Mouse (Mus musculus): ENCODE data around the gene 1700020L24Rik. TPM values are rescaled to one million over a fixed set of nuclear protein-coding genes. Genes with fewer than 3 reads are reported as not detected.

The 1700020L24Rik gene
- polyA plus RNA-seq, 1 experiment from 2014 or later: 0.68 TPM

DNA sequence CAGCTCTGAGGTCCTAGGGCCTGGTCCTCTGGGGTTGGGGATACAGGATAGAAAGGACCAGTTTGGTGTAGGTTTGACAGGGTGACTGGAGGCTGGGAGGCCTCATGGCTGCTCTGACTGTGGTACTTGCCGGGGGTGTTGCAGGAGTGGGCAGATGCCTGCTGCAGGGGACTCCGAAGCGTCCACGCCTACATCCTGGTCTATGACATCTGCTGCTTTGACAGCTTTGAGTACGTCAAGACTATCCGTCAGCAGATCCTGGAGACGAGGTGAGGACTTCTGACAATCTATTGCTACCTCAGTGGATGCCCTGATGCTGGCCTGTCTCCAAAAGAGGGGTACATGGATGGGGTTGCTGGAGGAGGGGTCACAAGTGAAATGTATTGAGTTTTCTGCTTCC is 19.8 kb upstream of the 1700020L24Rik start:
- H3K27me3 ChIP-seq (ENCODE audit: control insufficient read depth, insufficient read depth, low read length): no peaks in the 10 kb centered on the region
- WGBS: 88% methylated on average over 7 of the region's 7 CpGs

DNA sequence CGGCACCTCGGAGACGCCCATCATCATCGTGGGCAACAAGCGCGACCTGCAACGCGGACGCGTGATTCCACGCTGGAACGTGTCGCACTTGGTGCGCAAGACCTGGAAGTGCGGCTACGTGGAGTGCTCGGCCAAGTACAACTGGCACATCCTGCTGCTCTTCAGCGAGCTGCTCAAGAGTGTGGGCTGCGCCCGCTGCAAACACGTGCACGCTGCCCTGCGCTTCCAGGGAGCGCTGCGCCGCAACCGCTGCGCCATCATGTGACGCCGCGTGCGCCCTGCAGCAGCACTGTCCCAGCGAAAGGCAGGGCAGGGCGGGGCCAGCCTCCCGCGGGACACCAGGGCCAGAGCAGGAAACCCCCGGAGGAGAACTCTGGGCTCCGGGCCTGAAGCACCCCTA is 18.9 kb upstream of the 1700020L24Rik start:
- Histone ChIP-seq H3K36me3 (ENCODE audit: control insufficient read depth, insufficient read depth, low read length) (no peaks in the 10 kb centered on the region), H3K9me3 (ENCODE audit: control insufficient read depth, low read length) (no peaks in the 10 kb centered on the region), H3K9ac (ENCODE audit: low read length) (no peak overlapping the region), H3K27me3 (ENCODE audit: control insufficient read depth, insufficient read depth, low read length) (no peaks in the 10 kb centered on the region), H3K27ac (replicated peaks) (no peak overlapping the region), H3K4me1 (replicated peaks; ENCODE audit: control insufficient read depth, insufficient read depth) (no peaks in the 10 kb centered on the region), H3K4me2 (replicated peaks; ENCODE audit: low read depth) (no peak overlapping the region), H3K4me3 (ENCODE audit: low read depth, low read length) (no peak overlapping the region)
- TF ChIP-seq CTCF (IDR thresholded peaks at IDR 0.05; ENCODE audit: low read depth) (peak; percentile 33; the same call in 1 of the 2 replicates), EP300 (optimal IDR thresholded peaks at IDR 0.05) (no peak)
- ATAC-seq (ENCODE audit: low FRiP score, low TSS enrichment): peak; percentile 31
- DNase-seq (ENCODE audit: low spot score): peak; percentile 34
- 10% methylated on average over 34 of the region's 38 CpGs for WGBS

More for the DNA sequence above, 19.8 kb upstream of the 1700020L24Rik start:
- H3K9me3 ChIP-seq (ENCODE audit: control insufficient read depth, low read length): no peaks in the 10 kb centered on the region
- DNase-seq (ENCODE audit: low spot score): no peak
- H3K9ac ChIP-seq (ENCODE audit: low read length): no peak overlapping the region
- ATAC-seq (ENCODE audit: low FRiP score, low TSS enrichment): no peak
- no peak overlapping the region for H3K4me2 ChIP-seq (replicated peaks; ENCODE audit: low read depth)
- TF ChIP-seq CTCF (IDR thresholded peaks at IDR 0.05; ENCODE audit: low read depth): no peak
- no peak for TF ChIP-seq EP300 (optimal IDR thresholded peaks at IDR 0.05)
- no peak overlapping the region for H3K27ac ChIP-seq (replicated peaks)
- no peaks in the 10 kb centered on the region for H3K36me3 ChIP-seq (ENCODE audit: control insufficient read depth, insufficient read depth, low read length)
- no peaks in the 10 kb centered on the region for H3K4me1 ChIP-seq (replicated peaks; ENCODE audit: control insufficient read depth, insufficient read depth)
- H3K4me3 ChIP-seq (ENCODE audit: low read depth, low read length): no peak overlapping the region

DNA sequence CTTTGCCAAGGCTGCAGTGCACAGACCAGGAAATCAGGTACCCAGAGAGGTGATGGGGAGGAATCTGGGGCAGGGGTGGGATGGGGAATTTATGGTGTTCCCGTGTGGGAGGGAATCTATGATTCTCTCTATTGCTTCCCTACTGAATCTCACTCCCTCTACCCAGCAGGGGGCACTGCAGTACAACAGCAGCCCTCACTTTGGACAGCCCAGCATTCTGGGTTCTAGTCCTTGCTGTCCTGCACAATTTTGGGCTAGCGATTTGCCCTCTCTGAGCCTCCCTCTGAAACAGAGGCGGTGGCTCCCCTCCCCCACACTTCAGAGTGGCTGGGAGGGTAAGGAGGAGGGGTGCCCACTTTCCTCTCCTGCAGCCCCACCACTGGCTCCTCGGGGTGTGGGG is 17.1 kb upstream of the 1700020L24Rik start:
- no peaks in the 10 kb centered on the region for H3K36me3 ChIP-seq (ENCODE audit: control insufficient read depth, insufficient read depth, low read length)
- no peaks in the 10 kb centered on the region for H3K9me3 ChIP-seq (ENCODE audit: control insufficient read depth, low read length)
- TF ChIP-seq EP300 (optimal IDR thresholded peaks at IDR 0.05) (no peak), CTCF (IDR thresholded peaks at IDR 0.05; ENCODE audit: low read depth) (peak; percentile 51)
- H3K4me1 ChIP-seq (replicated peaks; ENCODE audit: control insufficient read depth, insufficient read depth): no peaks in the 10 kb centered on the region
- WGBS: 54% methylated on average over 4 of the region's 4 CpGs
- H3K4me2 ChIP-seq (replicated peaks; ENCODE audit: low read depth): no peak overlapping the region
- H3K4me3 ChIP-seq (ENCODE audit: low read depth, low read length): no peak overlapping the region
- ATAC-seq (ENCODE audit: low FRiP score, low TSS enrichment) (no peak), DNase-seq (ENCODE audit: low spot score) (no peak)
- H3K9ac ChIP-seq (ENCODE audit: low read length): no peak overlapping the region
- no peak overlapping the region for H3K27ac ChIP-seq (replicated peaks)
- H3K27me3 ChIP-seq (ENCODE audit: control insufficient read depth, insufficient read depth, low read length): no peaks in the 10 kb centered on the region

DNA sequence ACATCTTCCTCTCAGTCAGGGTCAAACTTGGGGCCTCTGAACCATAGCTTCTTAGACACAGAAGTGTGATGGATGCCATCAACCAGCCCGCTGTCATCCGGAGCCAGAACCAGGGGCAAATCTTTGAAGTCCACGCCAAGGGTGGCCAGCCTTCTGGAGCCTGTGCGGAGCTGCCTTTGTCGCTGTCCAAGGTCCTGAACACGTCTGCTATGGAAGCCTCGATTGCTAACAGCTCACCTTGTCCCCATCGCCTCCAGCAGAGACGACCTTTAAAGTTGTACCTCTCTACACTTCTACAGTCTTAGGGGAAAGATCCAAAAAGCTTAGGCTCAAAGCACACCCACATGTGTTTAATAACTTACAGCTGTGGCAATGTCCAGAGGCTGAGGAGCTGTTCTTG is 16.2 kb upstream of the 1700020L24Rik start:
- Histone ChIP-seq H3K9me3 (ENCODE audit: control insufficient read depth, low read length) (no peaks in the 10 kb centered on the region), H3K27ac (replicated peaks) (no peak overlapping the region), H3K4me3 (ENCODE audit: low read depth, low read length) (no peak overlapping the region), H3K4me1 (replicated peaks; ENCODE audit: control insufficient read depth, insufficient read depth) (no peaks in the 10 kb centered on the region), H3K9ac (ENCODE audit: low read length) (no peak overlapping the region), H3K36me3 (ENCODE audit: control insufficient read depth, insufficient read depth, low read length) (no peaks in the 10 kb centered on the region), H3K27me3 (ENCODE audit: control insufficient read depth, insufficient read depth, low read length) (no peaks in the 10 kb centered on the region), H3K4me2 (replicated peaks; ENCODE audit: low read depth) (no peak overlapping the region)
- TF ChIP-seq CTCF (IDR thresholded peaks at IDR 0.05; ENCODE audit: low read depth) (no peak), EP300 (optimal IDR thresholded peaks at IDR 0.05) (no peak)
- DNase-seq (ENCODE audit: low spot score) (peak; percentile 78), ATAC-seq (ENCODE audit: low FRiP score, low TSS enrichment) (no peak)
- under 1% methylated on average over 9 of the region's 9 CpGs for WGBS

DNA sequence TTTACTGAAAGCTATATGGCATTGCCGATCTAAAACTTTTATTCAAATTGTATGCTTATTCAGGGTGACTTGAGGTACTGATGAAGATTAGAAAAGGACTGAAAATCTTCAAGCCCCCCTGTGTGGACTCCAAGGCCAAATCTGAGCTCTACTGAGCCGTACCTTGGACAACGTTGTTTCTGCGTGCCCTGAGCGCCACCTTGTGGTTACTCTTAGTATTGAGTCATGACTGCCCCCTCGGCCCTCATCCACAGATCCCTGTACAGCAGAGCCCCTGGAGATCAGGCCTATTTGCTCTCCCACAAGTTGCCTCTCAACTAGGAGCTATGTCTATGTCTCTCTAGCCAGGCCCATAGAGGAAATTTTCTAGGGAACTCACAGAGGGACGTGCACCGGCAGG is 12.8 kb upstream of the 1700020L24Rik start:
- peak; percentile 95 for TF ChIP-seq CTCF (IDR thresholded peaks at IDR 0.05; ENCODE audit: low read depth)
- no peak for TF ChIP-seq EP300 (optimal IDR thresholded peaks at IDR 0.05)
- H3K27ac ChIP-seq (replicated peaks): no peak overlapping the region
- DNase-seq (ENCODE audit: low spot score): peak; percentile 69
- H3K4me1 ChIP-seq (replicated peaks; ENCODE audit: control insufficient read depth, insufficient read depth): no peaks in the 10 kb centered on the region
- no peak overlapping the region for H3K4me3 ChIP-seq (ENCODE audit: low read depth, low read length)
- ATAC-seq (ENCODE audit: low FRiP score, low TSS enrichment): no peak
- H3K9me3 ChIP-seq (ENCODE audit: control insufficient read depth, low read length): no peaks in the 10 kb centered on the region
- no peak overlapping the region for H3K4me2 ChIP-seq (replicated peaks; ENCODE audit: low read depth)
- H3K36me3 ChIP-seq (ENCODE audit: control insufficient read depth, insufficient read depth, low read length): no peaks in the 10 kb centered on the region
- H3K27me3 ChIP-seq (ENCODE audit: control insufficient read depth, insufficient read depth, low read length): no peaks in the 10 kb centered on the region
- 4% methylated on average over 8 of the region's 8 CpGs for WGBS
- no peak overlapping the region for H3K9ac ChIP-seq (ENCODE audit: low read length)

DNA sequence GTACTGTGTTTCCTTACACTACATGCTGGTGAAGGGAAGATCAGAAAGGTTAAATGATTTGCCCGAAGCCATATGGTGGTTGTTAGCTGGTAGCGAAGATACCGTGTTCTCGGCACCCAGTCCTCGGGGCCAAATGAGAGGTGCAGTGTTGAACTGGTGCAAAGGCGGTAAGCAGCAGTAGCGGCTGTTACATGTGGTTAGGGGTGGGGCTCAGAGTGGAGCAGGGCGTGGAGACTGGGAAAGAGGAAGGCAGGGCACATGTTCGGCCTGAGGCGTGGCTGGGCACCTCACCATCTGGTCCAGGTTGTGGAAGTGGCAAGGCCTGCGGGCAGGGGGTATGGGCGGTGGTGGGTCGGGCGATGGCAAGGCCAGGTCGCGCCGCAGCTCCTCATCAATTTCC is 10.5 kb upstream of the 1700020L24Rik start:
- ATAC-seq (ENCODE audit: low FRiP score, low TSS enrichment): peak; percentile 31; the same call in 1 of the 2 replicates
- Histone ChIP-seq H3K27me3 (ENCODE audit: control insufficient read depth, insufficient read depth, low read length) (no peaks in the 10 kb centered on the region), H3K27ac (replicated peaks) (no peak overlapping the region), H3K4me1 (replicated peaks; ENCODE audit: control insufficient read depth, insufficient read depth) (no peaks in the 10 kb centered on the region), H3K9me3 (ENCODE audit: control insufficient read depth, low read length) (no peaks in the 10 kb centered on the region), H3K4me2 (replicated peaks; ENCODE audit: low read depth) (no peak overlapping the region), H3K4me3 (ENCODE audit: low read depth, low read length) (no peak overlapping the region), H3K9ac (ENCODE audit: low read length) (no peak overlapping the region), H3K36me3 (ENCODE audit: control insufficient read depth, insufficient read depth, low read length) (no peaks in the 10 kb centered on the region)
- no peak for TF ChIP-seq CTCF (IDR thresholded peaks at IDR 0.05; ENCODE audit: low read depth)
- no peak for TF ChIP-seq EP300 (optimal IDR thresholded peaks at IDR 0.05)
- peak; percentile 55 for DNase-seq (ENCODE audit: low spot score)
- 29% methylated on average over 14 of the region's 17 CpGs for WGBS

Measured in stomach, postnatal 0 days (tissue).